8 mouse cellular contexts compared by ENCODE assay signal in the genomic region with DNA sequence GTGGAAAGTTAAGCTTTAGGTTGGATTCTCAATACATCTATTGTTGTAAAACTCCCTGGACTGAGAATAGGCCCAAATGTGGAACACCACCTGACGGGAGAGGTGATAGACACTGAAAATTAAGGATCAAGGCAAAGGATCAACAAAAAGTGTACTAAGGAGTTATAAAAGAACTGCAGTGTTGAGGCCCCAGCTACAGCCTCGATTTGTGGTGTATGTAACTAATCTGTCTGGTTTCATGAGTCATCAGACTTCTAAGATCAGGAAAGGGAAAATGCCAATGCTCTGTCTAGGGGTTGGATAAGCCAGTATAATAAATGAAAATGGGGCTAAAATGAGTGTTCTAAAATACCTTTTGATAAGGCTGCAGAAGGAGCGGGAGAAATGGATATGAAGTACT. TPM values are rescaled to one million over a fixed set of nuclear protein-coding genes. Genes with fewer than 3 reads are reported as not detected.
DNase-seq lines count a peak whose midpoint lies in the region; ATAC-seq and TF ChIP-seq lines count a peak whose summit lies in the region.

No protein-coding gene starts in this region.

- H3K9me3 ChIP-seq in heart, embryonic 11.5 days (replicated peaks; ENCODE audit: control insufficient read depth, low read length) = no peaks in the 10 kb centered on the region
- no peaks in the 10 kb centered on the region for H3K9me3 ChIP-seq in E14TG2a.4 (ENCODE audit: low read length)
- H3K9me3 ChIP-seq in forebrain, embryonic 11.5 days (ENCODE audit: control insufficient read depth, low read length) = no peaks in the 10 kb centered on the region
- no peaks in the 10 kb centered on the region for H3K9me3 ChIP-seq in liver, embryonic 15.5 days (replicated peaks)

- DNase-seq in heart, postnatal 25 days (ENCODE audit: low spot score) = no peak
- DNase-seq in forebrain, embryonic 11.5 days (ENCODE audit: low spot score) = no peak
- no peak for DNase-seq in cerebellum, adult 11 months
- no peak for DNase-seq in retina, embryonic 14.5 days (ENCODE audit: low spot score)
- DNase-seq in cerebellum, adult 11-12 months = no peak

- H3K27me3 ChIP-seq in heart, embryonic 11.5 days (ENCODE audit: control insufficient read depth, insufficient read depth, low read length) = no peaks in the 10 kb centered on the region
- no peaks in the 10 kb centered on the region for H3K27me3 ChIP-seq in E14TG2a.4 (ENCODE audit: insufficient read depth, low read length)
- H3K27me3 ChIP-seq in forebrain, embryonic 11.5 days (ENCODE audit: control insufficient read depth, insufficient read depth, low read length) = no peaks in the 10 kb centered on the region
- no peaks in the 10 kb centered on the region for H3K27me3 ChIP-seq in liver, embryonic 15.5 days

- TF ChIP-seq CTCF in E14TG2a.4 (conservative IDR thresholded peaks at IDR 0.05; ENCODE audit: low read length) = no peak

- no peaks in the 10 kb centered on the region for H3K36me3 ChIP-seq in heart, embryonic 11.5 days (ENCODE audit: control insufficient read depth, insufficient read depth, low read length)
- H3K36me3 ChIP-seq in E14TG2a.4 (ENCODE audit: insufficient read depth, low read length) = peaks cover 43% of the 10 kb centered on the region
- H3K36me3 ChIP-seq in forebrain, embryonic 11.5 days (ENCODE audit: control insufficient read depth, insufficient read depth, low read length) = no peaks in the 10 kb centered on the region
- peaks cover 12% of the 10 kb centered on the region for H3K36me3 ChIP-seq in liver, embryonic 15.5 days (replicated peaks)

- H3K27ac ChIP-seq in heart, embryonic 11.5 days (ENCODE audit: low read depth, low read length) = peak overlapping the region; percentile 100
- H3K27ac ChIP-seq in forebrain, embryonic 11.5 days (ENCODE audit: low read depth, low read length) = peak overlapping the region; percentile 100; the same call in 1 of the 2 replicates
- peak overlapping the region; percentile 100 for H3K27ac ChIP-seq in liver, embryonic 15.5 days (replicated peaks)

- intact Hi-C loops in heart, postnatal 25 days (cut with DNase I) = loop anchor here (5.0 to 10.0 kb wide), 2 partner anchors 38 to 230 kb away; partner anchors contain the start of gene Brpf1

- H3K4me3 ChIP-seq in heart, embryonic 11.5 days (ENCODE audit: low read depth, low read length) = peak overlapping the region; percentile 74
- H3K4me3 ChIP-seq in E14TG2a.4 (replicated peaks; ENCODE audit: low read length) = peak overlapping the region; percentile 98
- peak overlapping the region; percentile 94 for H3K4me3 ChIP-seq in forebrain, embryonic 11.5 days (ENCODE audit: low read depth, low read length)
- peak overlapping the region; percentile 73 for H3K4me3 ChIP-seq in liver, embryonic 15.5 days (replicated peaks)

- H3K9ac ChIP-seq in heart, embryonic 11.5 days (ENCODE audit: low read depth, low read length) = peak overlapping the region; percentile 96
- H3K9ac ChIP-seq in forebrain, embryonic 11.5 days (ENCODE audit: low read length) = peak overlapping the region; percentile 99; the same call in 1 of the 2 replicates
- H3K9ac ChIP-seq in liver, embryonic 15.5 days = peak overlapping the region; percentile 93

- peaks cover 12% of the 10 kb centered on the region for H3K4me1 ChIP-seq in heart, embryonic 11.5 days (ENCODE audit: control insufficient read depth, insufficient read depth, low read length)
- peaks cover 65% of the 10 kb centered on the region for H3K4me1 ChIP-seq in E14TG2a.4 (replicated peaks; ENCODE audit: low read depth, low read length)
- H3K4me1 ChIP-seq in forebrain, embryonic 11.5 days (replicated peaks; ENCODE audit: control insufficient read depth, insufficient read depth, low read length) = peaks cover 6% of the 10 kb centered on the region; the same call in 1 of the 2 replicates
- H3K4me1 ChIP-seq in liver, embryonic 15.5 days (replicated peaks) = peaks cover 40% of the 10 kb centered on the region

- no peak for ATAC-seq in heart, embryonic 11.5 days (replicated peaks; ENCODE audit: insufficient number of reproducible peaks, low FRiP score, low TSS enrichment)
- ATAC-seq in forebrain, embryonic 11.5 days (replicated peaks; ENCODE audit: low FRiP score) = no peak
- no peak for ATAC-seq in liver, embryonic 15.5 days (ENCODE audit: insufficient read depth)

- peak overlapping the region; percentile 78 for H3K4me2 ChIP-seq in heart, embryonic 11.5 days
- peak overlapping the region; percentile 55 for H3K4me2 ChIP-seq in forebrain, embryonic 11.5 days (ENCODE audit: low read depth, low read length, severe bottlenecking)
- H3K4me2 ChIP-seq in liver, embryonic 15.5 days = peak overlapping the region; percentile 85

- WGBS in heart, embryonic 11.5 days (ENCODE audit: insufficient replicate concordance) = 17% methylated on average over 3 of the region's 3 CpGs
- 28% methylated on average over 3 of the region's 3 CpGs for WGBS in forebrain, embryonic 11.5 days
- WGBS in liver, embryonic 15.5 days (ENCODE audit: insufficient replicate concordance) = 15% methylated on average over 3 of the region's 3 CpGs

RNA-seq across cellular contexts. Expression of gene Setd5, which starts 1.9 kb away (rescaled TPM):
- 72.3 and 86.9 TPM in 2 replicates for polyA plus RNA-seq in heart, embryonic 11.5 days (2014; fragmentation: Nextera tagmentation; extraction: Ambion mirVana)
- 10 to 100 TPM; 34.4 to 41.1 TPM for total RNA-seq in heart, postnatal 25 days (2021)
- 88.6 and 92.3 TPM in 2 replicates for polyA plus RNA-seq in forebrain, embryonic 11.5 days (2014; fragmentation: Nextera tagmentation; extraction: Ambion mirVana)
- 17.1 and 18.1 TPM in 2 replicates for polyA plus RNA-seq in liver, embryonic 15.5 days (2015; fragmentation: Nextera tagmentation; extraction: Ambion mirVana)

RNA-seq across cellular contexts. Expression of gene Thumpd3, which starts 29.2 kb away (rescaled TPM):
- polyA plus RNA-seq in heart, embryonic 11.5 days (2014; fragmentation: Nextera tagmentation; extraction: Ambion mirVana) = 41.0 and 41.6 TPM in 2 replicates
- total RNA-seq in heart, postnatal 25 days (2021) = 10 to 100 TPM; 16.5 to 16.8 TPM
- polyA plus RNA-seq in forebrain, embryonic 11.5 days (2014; fragmentation: Nextera tagmentation; extraction: Ambion mirVana) = 54.8 and 58.6 TPM in 2 replicates
- 31.7 and 32.1 TPM in 2 replicates for polyA plus RNA-seq in liver, embryonic 15.5 days (2015; fragmentation: Nextera tagmentation; extraction: Ambion mirVana)
